Mouse (Mus musculus) kidney, embryonic 16.5 days (tissue): Measurements from ENCODE around the gene Gpatch8. TPM values are rescaled to one million over a fixed set of nuclear protein-coding genes. Genes with fewer than 3 reads are reported as not detected.

Source experiments
- polyA plus RNA-seq: library from polyadenylated mRNA; unstranded; fragments of >200 nt; fragmentation: Nextera tagmentation; extraction: Ambion mirVana; gene quantifications from 2 replicates; pipeline ENCODE4 v1.2.1, GENCODE M21; 2015

The Gpatch8 gene
- polyA plus RNA-seq, 1 experiment from 2014 or later: 47.5 TPM

Other genes starting within 250 kb of the Gpatch8 start
- gene Ubtf, start 236.7 kb downstream of the Gpatch8 start, polyA plus RNA-seq: 94.7 and 97.3 TPM in 2 replicates
- gene Slc4a1, start 190.2 kb downstream of the Gpatch8 start, polyA plus RNA-seq: 9.0 and 9.6 TPM in 2 replicates
- 3.3 and 3.9 TPM in 2 replicates for gene Rundc3a, start 163.0 kb downstream of the Gpatch8 start, polyA plus RNA-seq
- gene Slc25a39, start 148.4 kb downstream of the Gpatch8 start, polyA plus RNA-seq: 337 and 360 TPM in 2 replicates
- gene Grn, start 126.1 kb downstream of the Gpatch8 start, polyA plus RNA-seq: 208 and 213 TPM in 2 replicates
- gene Fam171a2, start 108.7 kb downstream of the Gpatch8 start, polyA plus RNA-seq: 5.3 and 5.8 TPM in 2 replicates
- 10.2 and 10.8 TPM in 2 replicates for gene Itga2b, start 86.3 kb downstream of the Gpatch8 start, polyA plus RNA-seq
- 7.9 and 10.8 TPM in 2 replicates for gene Gm11627, start 23.1 kb upstream of the Gpatch8 start, polyA plus RNA-seq
- 27.2 and 27.5 TPM in 2 replicates for gene Fzd2, start 48.0 kb upstream of the Gpatch8 start, polyA plus RNA-seq
- 0.28 and 0.34 TPM in 2 replicates for gene Meioc, start 107.3 kb upstream of the Gpatch8 start, polyA plus RNA-seq
- 51.9 and 52.1 TPM in 2 replicates for gene Ccdc43, start 141.4 kb upstream of the Gpatch8 start, polyA plus RNA-seq
- gene Adam11, start 205.0 kb upstream of the Gpatch8 start, polyA plus RNA-seq: 8.7 and 8.8 TPM in 2 replicates